Mouse (Mus musculus) stomach, embryonic 16.5 days (tissue): Measurements from ENCODE around the gene Pafah1b2. TPM values are rescaled to one million over a fixed set of nuclear protein-coding genes. Genes with fewer than 3 reads are reported as not detected.

Experiments used
- ATAC-seq: fragments of 200-750 bp; cut with Nextera tagmentation; 2 replicates; pipeline ENCODE4 v1.8.0; 2017; ENCODE audit warnings: moderate number of reproducible peaks, moderate TSS enrichment; ENCODE audit not compliant: insufficient read depth, low FRiP score
- H3K27ac ChIP-seq: fragments of 300-500 bp; sonication (generic); 2 replicates; pipeline ENCODE4 v1.5.1; 2014; ENCODE audit warnings: low read length
- H3K27me3 ChIP-seq: fragments of 300-500 bp; sonication (generic); 2 replicates; pipeline ENCODE4 v1.6.1; 2014; ENCODE audit warnings: low read length, control low read depth, mixed read lengths; ENCODE audit not compliant: control insufficient read depth, insufficient read depth
- H3K36me3 ChIP-seq: fragments of 300-500 bp; sonication (generic); 2 replicates; pipeline ENCODE4 v1.6.1; 2014; ENCODE audit warnings: low read length; ENCODE audit not compliant: control insufficient read depth, insufficient read depth
- H3K4me1 ChIP-seq: fragments of 300-500 bp; sonication (generic); 2 replicates; pipeline ENCODE4 v1.6.1; 2014; ENCODE audit warnings: low read length, control low read depth, mixed read lengths; ENCODE audit not compliant: control insufficient read depth, insufficient read depth
- H3K4me2 ChIP-seq: fragments of 300-500 bp; sonication (generic); 2 replicates; pipeline ENCODE4 v1.6.1; 2014; ENCODE audit warnings: low read depth, low read length, mixed read lengths
- H3K4me3 ChIP-seq: fragments of 300-500 bp; sonication (generic); replicated peaks from 2 replicates; pipeline ENCODE4 v1.5.1; 2014; ENCODE audit warnings: mild to moderate bottlenecking, low read length
- H3K9ac ChIP-seq: fragments of 300-500 bp; sonication (generic); 2 replicates; pipeline ENCODE4 v1.6.1; 2014; ENCODE audit warnings: low read length
- H3K9me3 ChIP-seq: fragments of 300-500 bp; sonication (generic); replicated peaks from 2 replicates; pipeline ENCODE4 v1.6.1; 2016; ENCODE audit warnings: low read length, control low read depth; ENCODE audit not compliant: control insufficient read depth
- WGBS: fragments of 180-500 bp; shearing (Covaris S2); extraction: QIAGEN DNeasy Blood & Tissue Kit; methylation state at CpG from one replicate; pipeline ENCODE4 v1.1.7; 2014; 5-methylcytosine and 5-hydroxymethylcytosine counted together
- polyA plus RNA-seq: library from polyadenylated mRNA; unstranded; fragments of >200 nt; fragmentation: Nextera tagmentation; extraction: Ambion mirVana; gene quantifications from 2 replicates; pipeline ENCODE4 v1.2.1, GENCODE M21; 2015

Gene Pafah1b2
- polyA plus RNA-seq, 1 experiment from 2014 or later = 152 TPM

DNA sequence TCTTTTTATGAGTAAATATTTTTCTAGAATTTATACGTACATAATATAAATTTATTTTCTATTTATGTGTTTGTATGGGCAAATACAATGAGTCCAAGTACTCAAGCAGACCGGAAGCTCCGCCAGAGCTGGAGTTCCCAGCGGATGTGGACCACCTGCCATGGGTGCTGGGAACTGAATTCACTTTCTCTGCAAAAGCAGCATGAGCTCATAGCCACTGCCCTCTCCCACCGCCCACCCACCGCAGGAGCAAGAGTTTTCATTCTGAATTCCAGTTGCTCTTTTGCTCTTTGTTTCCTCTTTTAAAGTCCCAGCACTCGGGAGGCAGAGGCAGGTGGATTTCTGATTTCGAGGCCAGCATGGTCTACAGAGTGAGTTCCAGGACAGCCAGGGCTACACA, 31.1 kb upstream of the Pafah1b2 start:
- Histone ChIP-seq H3K9ac (no peak overlapping the region), H3K9me3 (no peaks in the 10 kb centered on the region), H3K27ac (no peak overlapping the region), H3K27me3 (no peaks in the 10 kb centered on the region), H3K36me3 (no peaks in the 10 kb centered on the region), H3K4me1 (no peaks in the 10 kb centered on the region; the same call in 1 of the 2 replicates), H3K4me3 (no peak overlapping the region), H3K4me2 (no peak overlapping the region)
- WGBS = 92% methylated on average over 8 of the region's 8 CpGs
- no peak for ATAC-seq

- no peak overlapping the region for H3K27ac ChIP-seq
- 79% methylated on average over 3 of the region's 3 CpGs for WGBS
- no peaks in the 10 kb centered on the region; the same call in 1 of the 2 replicates for H3K4me1 ChIP-seq
- no peak for ATAC-seq
- H3K4me2 ChIP-seq = no peak overlapping the region
- no peaks in the 10 kb centered on the region for H3K9me3 ChIP-seq
- no peaks in the 10 kb centered on the region for H3K36me3 ChIP-seq
- H3K9ac ChIP-seq = no peak overlapping the region
- H3K27me3 ChIP-seq = no peaks in the 10 kb centered on the region
- no peak overlapping the region for H3K4me3 ChIP-seq
These were observed 29.9 kb upstream of the Pafah1b2 start for GRCm38 (mm10) chr9:46042387-46042786.

GRCm38 (mm10) chr9:46041186-46041585, 28.7 kb upstream of the Pafah1b2 start:
- no peaks in the 10 kb centered on the region for H3K4me1 ChIP-seq
- H3K36me3 ChIP-seq = no peaks in the 10 kb centered on the region
- H3K27me3 ChIP-seq = no peaks in the 10 kb centered on the region
- H3K9ac ChIP-seq = no peak overlapping the region
- H3K4me3 ChIP-seq = no peak overlapping the region
- ATAC-seq = no peak
- no peaks in the 10 kb centered on the region for H3K9me3 ChIP-seq
- no peak overlapping the region for H3K27ac ChIP-seq
- H3K4me2 ChIP-seq = no peak overlapping the region
- WGBS = 68% methylated on average over 2 of the region's 2 CpGs

- Histone ChIP-seq H3K9ac (no peak overlapping the region), H3K9me3 (no peaks in the 10 kb centered on the region), H3K4me2 (no peak overlapping the region), H3K36me3 (no peaks in the 10 kb centered on the region), H3K4me1 (peaks cover 8% of the 10 kb centered on the region; the same call in 1 of the 2 replicates), H3K27ac (no peak overlapping the region), H3K4me3 (no peak overlapping the region), H3K27me3 (no peaks in the 10 kb centered on the region)
- 91% methylated on average over 13 of the region's 13 CpGs for WGBS
- ATAC-seq = no peak
These were observed 26.3 kb upstream of the Pafah1b2 start for GRCm38 (mm10) chr9:46038786-46039185.

DNA sequence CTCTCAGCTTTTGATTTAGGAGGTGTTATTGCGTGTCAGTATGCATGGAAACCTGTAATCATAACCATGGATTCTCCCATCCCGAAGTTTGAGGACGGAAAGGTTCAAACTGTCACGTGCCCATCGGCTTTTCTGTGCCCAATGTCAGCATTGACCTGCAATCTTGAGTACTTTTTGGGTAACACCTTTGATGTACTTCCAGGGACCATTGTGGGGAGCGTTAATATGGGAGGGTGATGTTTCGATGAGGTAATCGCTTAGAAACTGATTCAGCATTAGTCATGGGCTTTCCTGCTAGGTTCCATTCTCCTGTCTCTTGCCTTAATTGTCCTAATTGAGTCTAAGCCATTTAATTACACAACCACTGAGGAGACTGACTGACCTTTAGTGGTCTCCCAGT, 24.4 kb upstream of the Pafah1b2 start:
- Histone ChIP-seq H3K36me3 (no peaks in the 10 kb centered on the region), H3K4me1 (peaks cover 15% of the 10 kb centered on the region; the same call in 1 of the 2 replicates), H3K27me3 (no peaks in the 10 kb centered on the region), H3K4me2 (no peak overlapping the region), H3K27ac (no peak overlapping the region), H3K9me3 (no peaks in the 10 kb centered on the region), H3K4me3 (no peak overlapping the region), H3K9ac (no peak overlapping the region)
- WGBS = 93% methylated on average over 8 of the region's 8 CpGs
- ATAC-seq = no peak

GRCm38 (mm10) chr9:46035290-46035871, 22.9 kb upstream of the Pafah1b2 start:
- no peaks in the 10 kb centered on the region for H3K9me3 ChIP-seq
- 50% methylated on average over 9 of the region's 9 CpGs for WGBS
- ATAC-seq = no peak

DNA sequence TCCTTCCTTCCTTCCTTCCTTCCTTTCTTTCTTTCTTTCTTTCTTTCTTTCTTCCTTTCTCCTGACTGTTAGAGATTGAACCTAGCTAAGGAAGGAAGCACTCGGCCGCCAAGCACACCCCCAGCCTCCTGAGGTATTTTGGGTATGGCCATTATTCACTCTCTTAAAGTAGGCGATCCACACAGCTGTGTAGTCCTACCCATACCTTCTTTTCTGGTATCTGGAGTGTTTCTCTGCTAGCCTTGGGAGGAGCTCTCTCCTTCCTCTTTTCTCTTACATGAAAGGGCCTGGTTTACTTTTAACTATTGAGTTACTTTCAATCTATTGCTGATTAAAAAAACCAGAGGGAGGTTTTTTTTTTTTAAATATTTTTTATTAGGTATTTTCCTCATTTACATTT, 21.4 kb upstream of the Pafah1b2 start:
- Histone ChIP-seq H3K4me3 (no peak overlapping the region), H3K9ac (no peak overlapping the region), H3K27me3 (no peaks in the 10 kb centered on the region), H3K4me2 (no peak overlapping the region), H3K36me3 (no peaks in the 10 kb centered on the region), H3K4me1 (peaks cover 33% of the 10 kb centered on the region), H3K27ac (no peak overlapping the region), H3K9me3 (no peaks in the 10 kb centered on the region)
- 57% methylated on average over 3 of the region's 3 CpGs for WGBS
- no peak for ATAC-seq

More at GRCm38 (mm10) chr9:46035290-46035871, 22.9 kb upstream of the Pafah1b2 start:
- Histone ChIP-seq H3K4me2 (no peak overlapping the region), H3K36me3 (no peaks in the 10 kb centered on the region), H3K27ac (no peak overlapping the region; the same call in 1 of the 2 replicates), H3K4me3 (no peak overlapping the region), H3K9ac (no peak overlapping the region), H3K4me1 (peaks cover 23% of the 10 kb centered on the region), H3K27me3 (no peaks in the 10 kb centered on the region)

- H3K4me1 ChIP-seq = peaks cover 33% of the 10 kb centered on the region
- H3K9me3 ChIP-seq = no peaks in the 10 kb centered on the region
- 83% methylated on average over 1 of the region's 1 CpGs for WGBS
- H3K4me2 ChIP-seq = no peak overlapping the region
- H3K27ac ChIP-seq = no peak overlapping the region
- no peak overlapping the region for H3K9ac ChIP-seq
- no peak for ATAC-seq
- H3K36me3 ChIP-seq = no peaks in the 10 kb centered on the region
- no peak overlapping the region for H3K4me3 ChIP-seq
- no peaks in the 10 kb centered on the region for H3K27me3 ChIP-seq
These were observed 20.6 kb upstream of the Pafah1b2 start for GRCm38 (mm10) chr9:46033058-46033457.

DNA sequence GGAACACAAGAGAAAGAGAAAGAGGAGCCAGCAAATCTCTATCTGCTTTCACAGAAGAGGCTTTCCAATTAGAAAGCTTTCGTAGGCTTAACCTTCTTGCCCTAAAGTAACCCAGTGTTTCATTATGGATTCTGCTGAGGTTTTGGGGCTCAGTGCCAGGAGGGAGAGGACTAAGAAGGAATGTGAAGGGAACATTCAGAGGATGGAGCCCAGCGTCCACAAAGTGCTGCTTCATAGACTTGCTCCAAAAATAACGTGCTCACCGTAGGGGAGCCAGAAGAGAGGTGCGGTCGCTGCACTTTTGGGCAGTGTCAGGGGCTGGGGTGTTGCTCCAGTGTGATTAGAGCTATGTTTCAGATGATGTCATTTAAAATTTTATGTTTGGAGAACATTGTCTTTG, 19.7 kb upstream of the Pafah1b2 start:
- Histone ChIP-seq H3K27ac (no peak overlapping the region), H3K36me3 (no peaks in the 10 kb centered on the region), H3K9me3 (no peaks in the 10 kb centered on the region), H3K4me2 (no peak overlapping the region), H3K27me3 (no peaks in the 10 kb centered on the region), H3K9ac (no peak overlapping the region), H3K4me3 (no peak overlapping the region), H3K4me1 (peaks cover 33% of the 10 kb centered on the region)
- 62% methylated on average over 6 of the region's 6 CpGs for WGBS
- ATAC-seq = no peak; the same call in 1 of the 2 replicates
